Mouse (Mus musculus) adrenal gland, postnatal 4 days (tissue): ENCODE measurements at regions not wholly inside any gene's neighbourhood (a gene's known extent, or its start where the extent isn't known, plus 50 kb on each side); places are given as distances from the start of the nearest gene placed in this dataset.

Experiments used
- DNase-seq, 2 experiments: peaks; one replicate each; pipeline ENCODE4 v3.0.0; 2021 to 2022; ENCODE audit warnings: low spot score in 2 of 2, mixed read lengths in 2 of 2

DNA sequence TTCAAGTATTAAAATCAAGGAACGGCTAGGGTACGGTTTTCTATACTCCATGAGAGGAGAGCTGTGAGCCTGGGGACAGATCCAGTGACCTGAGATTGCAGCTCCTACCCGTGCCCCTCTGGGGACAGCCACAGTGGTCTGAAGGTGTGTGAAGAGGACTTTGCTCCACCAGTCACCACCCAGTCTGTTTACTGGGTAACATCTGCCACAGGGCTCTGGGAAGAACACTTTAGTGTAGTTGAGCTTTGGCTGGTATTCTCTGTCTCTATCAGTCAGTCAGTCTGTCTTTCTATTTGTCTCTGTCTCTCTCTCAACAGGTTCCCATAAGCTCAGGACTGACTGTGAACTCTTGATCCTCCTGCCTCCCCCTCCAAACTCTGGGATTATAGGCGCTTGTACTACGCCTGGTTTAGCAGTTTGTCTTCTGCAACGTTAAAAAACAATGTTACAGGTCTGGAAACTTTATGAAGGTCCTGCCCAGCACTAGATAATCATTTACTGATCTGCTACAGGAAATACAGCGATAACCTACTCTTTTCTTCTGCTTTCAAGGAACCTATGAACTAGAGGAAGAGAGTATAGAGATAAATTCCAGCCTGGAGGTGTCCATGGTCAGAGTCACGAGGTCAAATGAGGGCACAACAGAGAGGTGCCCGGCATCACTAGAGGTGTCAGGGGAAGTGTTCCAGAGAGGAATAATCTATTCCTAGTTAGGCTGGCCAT lies 50.2 kb upstream of the Slc38a2 start:
- no peak for DNase-seq
